Mouse (Mus musculus) left cerebral cortex, postnatal 14 days (tissue): Measurements from ENCODE around the gene Efcab1. TPM values are rescaled to one million over a fixed set of nuclear protein-coding genes. Genes with fewer than 3 reads are reported as not detected.

Experiments used
- DNase-seq, 2 experiments: peaks; one replicate each; pipeline ENCODE4 v3.0.0; 2021 to 2022; ENCODE audit warnings: low spot score in 2 of 2, mixed read lengths in 1 of 2
- intact Hi-C: fragments of 180-260 bp; cut with DNase I; formaldehyde crosslinking; loops from one replicate; pipeline ENCODE4 v1.15.1; 2025
- total RNA-seq, 2 experiments: library from RNA; stranded (reverse); gene quantifications; 2 replicates each; pipeline ENCODE4 v1.2.3; 2021

Efcab1 gene
- total RNA-seq, 2 experiments from 2014 or later: 5.6 to 5.9 TPM

DNA sequence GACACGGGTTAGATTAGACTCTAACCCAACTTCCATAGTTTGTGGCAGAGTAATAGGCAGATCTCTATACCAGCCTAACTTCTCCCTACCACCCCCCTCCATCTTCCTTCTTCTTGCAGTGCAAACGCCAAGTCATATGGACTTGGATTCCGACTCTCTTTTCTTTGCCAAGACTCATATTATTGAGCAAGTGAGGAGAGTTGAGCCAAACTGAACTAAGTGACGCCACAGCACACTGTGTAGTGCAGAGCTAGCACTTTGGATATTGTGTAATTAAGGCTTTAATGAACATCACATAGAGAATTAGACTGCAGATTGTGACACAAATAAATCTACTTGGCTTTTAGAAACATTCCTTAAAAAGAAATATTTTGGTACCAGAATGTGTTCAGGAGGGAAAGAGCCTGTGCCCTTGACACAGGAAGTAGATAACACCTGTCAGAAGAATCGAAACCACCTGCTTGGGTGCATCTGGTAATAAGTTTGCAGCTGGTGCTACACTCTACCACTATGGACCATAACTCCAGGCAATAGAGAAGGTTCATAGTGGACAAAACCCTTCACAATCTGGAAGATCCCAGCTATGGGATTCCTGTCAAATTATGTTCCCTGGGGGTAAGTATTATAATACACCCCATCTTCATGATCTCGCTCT lies 83.3 kb downstream of the Efcab1 start:
- DNase-seq: no peak
- intact Hi-C loops: no loop called here

DNA sequence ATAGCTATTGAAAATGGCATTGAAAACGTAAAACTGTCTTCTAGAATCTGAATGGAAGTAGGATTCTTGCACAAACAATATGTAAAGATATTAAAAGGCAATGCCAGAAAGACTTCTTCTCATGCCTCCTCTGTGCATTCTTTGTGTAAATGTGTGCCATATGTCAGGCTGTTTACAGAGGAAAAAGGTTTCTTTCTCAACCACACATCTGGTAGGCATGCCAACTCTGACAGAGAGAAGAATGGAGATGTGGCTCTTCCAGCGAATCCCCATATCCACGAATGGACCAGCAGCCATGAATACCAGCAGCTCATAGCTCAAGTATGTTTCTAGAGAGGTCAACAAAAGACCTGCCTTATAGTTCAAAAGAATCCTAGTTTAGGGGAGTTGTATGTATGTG lies 84.6 kb downstream of the Efcab1 start:
- DNase-seq: no peak
- intact Hi-C loops: no loop called here

DNA sequence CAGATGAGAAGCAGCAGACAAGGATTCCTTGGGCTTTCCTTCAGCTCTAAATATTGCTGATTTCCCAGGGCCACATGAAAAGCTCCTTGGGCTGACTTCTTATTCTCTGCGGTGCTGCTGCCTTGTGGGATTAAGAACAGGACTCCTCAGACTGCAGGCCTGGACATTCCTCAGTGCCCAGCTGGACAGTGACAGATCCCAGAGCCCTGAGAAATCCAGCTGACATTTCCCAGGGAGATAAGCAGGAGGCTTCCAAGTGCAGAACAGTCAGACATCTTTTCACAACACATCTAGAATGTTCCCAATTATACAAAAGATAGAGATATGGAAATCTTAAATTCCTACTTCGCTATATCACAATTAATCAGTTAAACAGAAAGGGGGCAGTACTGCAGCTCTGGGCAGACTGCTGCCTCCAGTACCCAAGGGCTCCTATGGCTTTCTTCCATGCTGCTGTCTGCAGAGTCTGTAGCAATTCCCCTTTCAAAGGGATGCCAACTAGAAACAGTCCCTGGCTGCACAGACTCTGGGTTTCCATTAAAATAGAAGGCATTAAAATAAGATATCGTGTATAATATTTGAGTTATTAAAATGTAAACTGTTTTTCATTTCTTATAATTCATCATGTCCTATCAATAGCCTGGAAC lies 86.2 kb downstream of the Efcab1 start:
- DNase-seq: no peak
- intact Hi-C loops: no loop called here

DNA sequence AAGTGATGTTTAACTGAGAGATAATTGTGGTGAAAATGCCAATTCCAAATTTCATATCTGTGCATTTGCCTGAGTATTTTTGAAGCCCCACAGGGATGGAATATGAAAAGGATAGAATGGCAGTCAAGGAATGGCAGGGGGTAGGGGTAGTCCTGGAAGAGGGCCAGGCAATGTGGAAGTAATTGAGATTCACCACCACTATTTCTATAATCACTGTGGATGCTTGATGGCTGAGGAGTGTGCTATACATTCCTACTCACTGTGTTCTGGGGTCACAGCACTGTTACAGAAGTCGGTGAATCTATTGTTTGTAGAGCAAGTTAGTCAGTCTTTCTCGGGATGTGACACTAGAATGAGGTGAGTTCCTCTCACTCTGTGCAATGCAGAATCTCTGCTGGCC lies 108.3 kb downstream of the Efcab1 start:
- intact Hi-C loops: no loop called here
- no peak for DNase-seq
